Comparison of ENCODE assay signal across 8 mouse cellular contexts in genomic region chr8:13200301-13201012, GRCm38 (mm10). TPM values are rescaled to one million over a fixed set of nuclear protein-coding genes. Genes with fewer than 3 reads are reported as not detected.
A peak's percentile ranks its signal among the peaks of the same experiment; 100 is the strongest.
DNase-seq lines count a peak whose midpoint lies in the region; ATAC-seq and TF ChIP-seq lines count a peak whose summit lies in the region.

Gene Grtp1, minus strand, starts transcription at chr8:13200620.

- under 1% methylated on average over 57 of the region's 58 CpGs for WGBS in hindbrain, embryonic 10.5 days
- under 1% methylated on average over 56 of the region's 58 CpGs for WGBS in limb, embryonic 11.5 days
- WGBS in midbrain, embryonic 10.5 days, result under 1% methylated on average over 58 of the region's 58 CpGs
- WGBS in stomach, embryonic 15.5 days, result under 1% methylated on average over 52 of the region's 58 CpGs

- H3K27me3 ChIP-seq in Patski, result no peaks in the 10 kb centered on the region
- peaks cover 58% of the 10 kb centered on the region for H3K27me3 ChIP-seq in hindbrain, embryonic 10.5 days (ENCODE audit: insufficient read depth, poor library complexity, severe bottlenecking)
- peaks cover 23% of the 10 kb centered on the region for H3K27me3 ChIP-seq in limb, embryonic 11.5 days (ENCODE audit: control insufficient read depth, insufficient read depth, low read length)
- H3K27me3 ChIP-seq in midbrain, embryonic 10.5 days (ENCODE audit: low read depth, poor library complexity, severe bottlenecking), result peaks cover 53% of the 10 kb centered on the region
- peaks cover 19% of the 10 kb centered on the region; the same call in 1 of the 2 replicates for H3K27me3 ChIP-seq in stomach, embryonic 15.5 days (replicated peaks)

- no peaks in the 10 kb centered on the region for H3K4me1 ChIP-seq in embryonic fibroblast, embryonic 13.5 days (ENCODE audit: control insufficient read depth, insufficient read depth, low read length)
- H3K4me1 ChIP-seq in hindbrain, embryonic 10.5 days (replicated peaks), result peaks cover 26% of the 10 kb centered on the region
- H3K4me1 ChIP-seq in limb, embryonic 11.5 days (ENCODE audit: control insufficient read depth, insufficient read depth, low read length), result no peaks in the 10 kb centered on the region
- peaks cover 22% of the 10 kb centered on the region for H3K4me1 ChIP-seq in midbrain, embryonic 10.5 days
- peaks cover 13% of the 10 kb centered on the region; the same call in 1 of the 2 replicates for H3K4me1 ChIP-seq in stomach, embryonic 15.5 days

- no peak for TF ChIP-seq POLR2A in embryonic fibroblast, embryonic 13.5 days (IDR thresholded peaks at IDR 0.05; ENCODE audit: low read depth, low read length)

- peak within 1 kb of the TSS; percentile 92 for H3K4me2 ChIP-seq in limb, embryonic 11.5 days (ENCODE audit: low read depth, severe bottlenecking)
- H3K4me2 ChIP-seq in stomach, embryonic 15.5 days, result peak within 1 kb of the TSS; percentile 94

- TF ChIP-seq CTCF in Patski (IDR thresholded peaks at IDR 0.05), result no peak
- no peak for TF ChIP-seq CTCF in embryonic fibroblast, embryonic 13.5 days (IDR thresholded peaks at IDR 0.05; ENCODE audit: borderline replicate concordance, insufficient read depth, low read length)

- peak within 1 kb of the TSS; percentile 56 for H3K4me3 ChIP-seq in embryonic fibroblast, embryonic 13.5 days (ENCODE audit: insufficient read depth, low read length)
- peak within 1 kb of the TSS; percentile 93 for H3K4me3 ChIP-seq in hindbrain, embryonic 10.5 days
- H3K4me3 ChIP-seq in limb, embryonic 11.5 days (ENCODE audit: low read depth, low read length), result peak within 1 kb of the TSS; percentile 83
- H3K4me3 ChIP-seq in midbrain, embryonic 10.5 days, result peak within 1 kb of the TSS; percentile 95
- peak within 1 kb of the TSS; percentile 87 for H3K4me3 ChIP-seq in stomach, embryonic 15.5 days (replicated peaks)

- H3K9ac ChIP-seq in limb, embryonic 11.5 days (ENCODE audit: low read length), result peak within 1 kb of the TSS; percentile 70
- H3K9ac ChIP-seq in stomach, embryonic 15.5 days, result peak within 1 kb of the TSS; percentile 46

- CTCF ChIA-PET in Patski (lab: Charles Lee), result no interaction called here

- no peak within 1 kb of the TSS for H3K27ac ChIP-seq in embryonic fibroblast, embryonic 13.5 days (ENCODE audit: insufficient read depth, low read length)
- peak within 1 kb of the TSS; percentile 84 for H3K27ac ChIP-seq in hindbrain, embryonic 10.5 days
- H3K27ac ChIP-seq in limb, embryonic 11.5 days (replicated peaks; ENCODE audit: low read depth, low read length), result no peak within 1 kb of the TSS
- H3K27ac ChIP-seq in midbrain, embryonic 10.5 days (replicated peaks), result peak within 1 kb of the TSS; percentile 84
- H3K27ac ChIP-seq in stomach, embryonic 15.5 days, result peak within 1 kb of the TSS; percentile 35; the same call in 1 of the 2 replicates

- ATAC-seq in Patski, result peak; percentile 29
- peak; percentile 62; the same call in 1 of the 2 replicates for ATAC-seq in limb, embryonic 11.5 days (ENCODE audit: insufficient number of reproducible peaks, low FRiP score, low TSS enrichment, low read depth)
- peak; percentile 33 for ATAC-seq in stomach, embryonic 15.5 days (ENCODE audit: insufficient read depth, low FRiP score, low read depth)

- no peaks in the 10 kb centered on the region for H3K36me3 ChIP-seq in hindbrain, embryonic 10.5 days
- no peaks in the 10 kb centered on the region for H3K36me3 ChIP-seq in limb, embryonic 11.5 days (ENCODE audit: control insufficient read depth, insufficient read depth, low read length)
- no peaks in the 10 kb centered on the region for H3K36me3 ChIP-seq in midbrain, embryonic 10.5 days
- H3K36me3 ChIP-seq in stomach, embryonic 15.5 days, result no peaks in the 10 kb centered on the region

- peak; percentile 39 for DNase-seq in CD4-positive helper T cell, adult 2 months (ENCODE audit: low read depth, low spot score)
- no peak for DNase-seq in Patski (ENCODE audit: low read depth, low spot score)
- peak; percentile 66 for DNase-seq in hindbrain, embryonic 10.5 days (ENCODE audit: low spot score)
- DNase-seq in limb, embryonic 11.5 days (ENCODE audit: low spot score), result peak; percentile 70
- DNase-seq in midbrain, embryonic 10.5 days (ENCODE audit: low spot score), result peak; percentile 77
- no peak for DNase-seq in cerebellum, adult 9-10 months

- POLR2A ChIA-PET in Patski (lab: Charles Lee), result no interaction called here

- H3K9me3 ChIP-seq in hindbrain, embryonic 10.5 days, result no peaks in the 10 kb centered on the region
- no peaks in the 10 kb centered on the region for H3K9me3 ChIP-seq in limb, embryonic 11.5 days (ENCODE audit: control insufficient read depth, low read length)
- no peaks in the 10 kb centered on the region for H3K9me3 ChIP-seq in midbrain, embryonic 10.5 days (replicated peaks)
- no peaks in the 10 kb centered on the region for H3K9me3 ChIP-seq in stomach, embryonic 15.5 days

- in situ Hi-C loops in Patski (cut with MboI; ENCODE audit: low pct_unique_long_range_greater_than_20kb), result no loop called here

RNA-seq across cellular contexts. Expression of gene Grtp1, which starts in this region (rescaled TPM):
- 4.3 TPM for polyA plus RNA-seq in Patski (2021)
- 0.70 and 2.1 TPM in 2 replicates for polyA plus RNA-seq in embryonic fibroblast, embryonic 13.5 days (2011; ENCODE audit: insufficient read length, low read depth, missing spikeins)
- polyA plus RNA-seq in hindbrain, embryonic 10.5 days (2016; fragmentation: Nextera tagmentation; extraction: Ambion mirVana), result 14.5 and 16.5 TPM in 2 replicates
- 15.7 and 17.7 TPM in 2 replicates for polyA plus RNA-seq in limb, embryonic 11.5 days (2014; fragmentation: Nextera tagmentation; extraction: Ambion mirVana)
- 19.9 and 22.3 TPM in 2 replicates for polyA plus RNA-seq in midbrain, embryonic 10.5 days (2016; fragmentation: Nextera tagmentation; extraction: Ambion mirVana)
- polyA plus RNA-seq in stomach, embryonic 15.5 days (2015; fragmentation: Nextera tagmentation; extraction: Ambion mirVana), result 24.6 and 25.4 TPM in 2 replicates

Comparison
In these comparisons a context has a peak if more than half of its experiments do, and no peak if none do; other contexts are left out.
1. DNase-seq: peak in CD4-positive helper T cell, adult 2 months (single experiment), hindbrain, embryonic 10.5 days (single experiment), limb, embryonic 11.5 days (single experiment) and midbrain, embryonic 10.5 days (single experiment); none in Patski (single experiment) and cerebellum, adult 9-10 months (single experiment).
2. H3K27ac ChIP-seq: peak in hindbrain, embryonic 10.5 days (single experiment), midbrain, embryonic 10.5 days (single experiment) and stomach, embryonic 15.5 days (single experiment); none in embryonic fibroblast, embryonic 13.5 days (single experiment) and limb, embryonic 11.5 days (single experiment).
3. Peak in every context shown above with its lines, with median percentiles within 50 percentile points of each other: ATAC-seq and H3K4me3 ChIP-seq.